Mouse (Mus musculus) CH12.LX (cell line): ENCODE results near the gene Cacng7. TPM values are rescaled to one million over a fixed set of nuclear protein-coding genes. Genes with fewer than 3 reads are reported as not detected.

Experiments
- DNase-seq: peaks from one replicate; pipeline ENCODE4 v3.0.0-alpha.2; 2013; ENCODE audit errors: extremely low read depth
- H3K27ac ChIP-seq: 2 replicates; pipeline ENCODE4 v1.5.1; 2012; ENCODE audit warnings: low read depth, mild to moderate bottlenecking, control low read depth, moderate library complexity; ENCODE audit not compliant: insufficient read depth
- H3K27me3 ChIP-seq: replicated peaks from 2 replicates; pipeline ENCODE3; 2012; ENCODE audit warnings: inconsistent platforms
- H3K36me3 ChIP-seq, 2 experiments: replicated peaks in 1 of 2; 2 replicates each; pipeline versions ENCODE3 to v1.6.1; 2012; ENCODE audit warnings: inconsistent platforms in 1 of 2, low read length in 1 of 2, mild to moderate bottlenecking in 1 of 2, mixed read lengths in 1 of 2, moderate library complexity in 1 of 2; ENCODE audit not compliant: control insufficient read depth in 1 of 2, insufficient read depth in 1 of 2
- H3K4me1 ChIP-seq, 2 experiments: 2 replicates each; pipeline ENCODE4 v1.6.1; 2012; ENCODE audit warnings: inconsistent platforms in 1 of 2, moderate library complexity in 1 of 2; ENCODE audit not compliant: insufficient read depth in 2 of 2, control insufficient read depth in 1 of 2
- H3K4me2 ChIP-seq: 2 replicates; pipeline ENCODE4 v1.6.1; 2012; ENCODE audit warnings: low read depth, mild to moderate bottlenecking, control low read depth; ENCODE audit not compliant: poor library complexity, insufficient read depth, severe bottlenecking
- H3K4me3 ChIP-seq, 3 experiments: fragments of 150-350 bp in 1 of 3; sonication (generic) in 1 of 3; replicated peaks in 1 of 3; 2 replicates each; pipeline versions ENCODE3 to v1.5.1; 2011 to 2012; ENCODE audit warnings: low read depth in 2 of 3, low read length in 2 of 3, mild to moderate bottlenecking in 2 of 3, moderate library complexity in 2 of 3, control low read depth in 1 of 3, improper control_type of control experiment in 1 of 3, inconsistent platforms in 1 of 3, mixed read lengths in 1 of 3; ENCODE audit not compliant: poor library complexity in 1 of 3
- H3K79me2 ChIP-seq: replicated peaks from 2 replicates; pipeline ENCODE4 v1.6.1; 2012; ENCODE audit warnings: mild to moderate bottlenecking, moderate library complexity; ENCODE audit not compliant: control insufficient read depth, poor library complexity, insufficient read depth, severe bottlenecking; ENCODE audit errors: extremely low read depth
- H3K9ac ChIP-seq: 2 replicates; pipeline ENCODE4 v1.6.1; 2012; ENCODE audit warnings: low read depth, mild to moderate bottlenecking, control low read depth, moderate library complexity; ENCODE audit not compliant: insufficient read depth
- H3K9me3 ChIP-seq: replicated peaks from 2 replicates; pipeline ENCODE3; 2012; ENCODE audit warnings: low read length, inconsistent platforms, mixed read lengths
- BHLHE40 ChIP-seq: IDR thresholded peaks from 2 replicates; pipeline ENCODE4 v1.6.1; 2011; ENCODE audit warnings: mild to moderate bottlenecking, low read depth, low read length, improper control_type of control experiment
- CHD2 ChIP-seq: IDR thresholded peaks from 2 replicates; pipeline ENCODE4 v1.6.1; 2011; ENCODE audit warnings: low read length, improper control_type of control experiment
- EP300 ChIP-seq: IDR thresholded peaks from 2 replicates; pipeline ENCODE4 v1.6.1; 2011; ENCODE audit warnings: low read length, improper control_type of control experiment
- ETS1 ChIP-seq: conservative IDR thresholded peaks from 2 replicates; pipeline ENCODE4 v1.6.1; 2012; ENCODE audit warnings: low read depth, mild to moderate bottlenecking, inconsistent platforms, low read length, improper control_type of control experiment, moderate library complexity
- GABPA ChIP-seq: IDR thresholded peaks from 2 replicates; pipeline ENCODE4 v1.6.1; 2012; ENCODE audit warnings: low read depth, low read length, improper control_type of control experiment, inconsistent platforms; ENCODE audit not compliant: insufficient replicate concordance
- JUN ChIP-seq: IDR thresholded peaks from 2 replicates; pipeline ENCODE4 v1.6.1; 2011; ENCODE audit warnings: low read depth, mild to moderate bottlenecking, low read length, improper control_type of control experiment, moderate library complexity; ENCODE audit not compliant: insufficient read depth
- MAX ChIP-seq: IDR thresholded peaks from 2 replicates; pipeline ENCODE4 v1.6.1; 2011; ENCODE audit warnings: low read length, improper control_type of control experiment
- MAZ ChIP-seq: IDR thresholded peaks from 2 replicates; pipeline ENCODE4 v1.6.1; 2012; ENCODE audit warnings: low read depth, mild to moderate bottlenecking, inconsistent platforms, low read length, improper control_type of control experiment, moderate library complexity
- MXI1 ChIP-seq: IDR thresholded peaks from 2 replicates; pipeline ENCODE4 v1.6.1; 2011; ENCODE audit warnings: mild to moderate bottlenecking, low read depth, low read length, improper control_type of control experiment
- NRF1 ChIP-seq: IDR thresholded peaks from 2 replicates; pipeline ENCODE4 v1.6.1; 2014; ENCODE audit warnings: low read depth, mild to moderate bottlenecking, inconsistent platforms, low read length, improper control_type of control experiment, moderate library complexity
- POLR2AphosphoS2 ChIP-seq: IDR thresholded peaks from 2 replicates; pipeline ENCODE4 v1.6.1; 2011; ENCODE audit warnings: low read depth, low read length, improper control_type of control experiment
- SIN3A ChIP-seq: IDR thresholded peaks from 2 replicates; pipeline ENCODE4 v1.6.1; 2012; ENCODE audit warnings: low read length, improper control_type of control experiment, inconsistent platforms
- SMC3 ChIP-seq: IDR thresholded peaks from 2 replicates; pipeline ENCODE4 v1.6.1; 2011; ENCODE audit warnings: low read depth, low read length, improper control_type of control experiment
- TBP ChIP-seq: conservative IDR thresholded peaks from 2 replicates; pipeline ENCODE4 v1.6.1; 2011; ENCODE audit warnings: low read depth, low read length, improper control_type of control experiment
- TCF12 ChIP-seq: IDR thresholded peaks from 2 replicates; pipeline ENCODE4 v1.6.1; 2014; ENCODE audit warnings: low read depth, mild to moderate bottlenecking, inconsistent platforms, low read length, improper control_type of control experiment
- UBTF ChIP-seq: IDR thresholded peaks from 2 replicates; pipeline ENCODE4 v1.6.1; 2012; ENCODE audit warnings: low read depth, mild to moderate bottlenecking, inconsistent platforms, low read length, improper control_type of control experiment, moderate library complexity
- ZC3H11A ChIP-seq: IDR thresholded peaks from 2 replicates; pipeline ENCODE4 v1.6.1; 2012; ENCODE audit warnings: low read depth, mild to moderate bottlenecking, inconsistent platforms, low read length, improper control_type of control experiment
- ZMIZ1 ChIP-seq: IDR thresholded peaks from 2 replicates; pipeline ENCODE4 v1.6.1; 2012; ENCODE audit warnings: low read depth, mild to moderate bottlenecking, inconsistent platforms, low read length, improper control_type of control experiment
- ZNF384 ChIP-seq: IDR thresholded peaks from 2 replicates; pipeline ENCODE4 v1.6.1; 2012; ENCODE audit warnings: low read depth, low read length, improper control_type of control experiment, inconsistent platforms
- dilution Hi-C: fragments of 300-500 bp; cut with MboI; formaldehyde crosslinking; loops from 2 replicates; pipeline ENCODE4 v1.14.3; 2020; ENCODE audit warnings: low sequenced_read_pairs; ENCODE audit not compliant: extremely low pct_unique_long_range_greater_than_20kb, extremely low pct_ligation_motif_present
- in situ Hi-C: fragments of 300-500 bp; cut with MboI; formaldehyde crosslinking; loops from 3 replicates; pipeline ENCODE4 v1.14.3; 2019; ENCODE audit warnings: low sequenced_read_pairs, low pct_ligation_motif_present, low pct_unique_long_range_greater_than_20kb, mixed read lengths
- polyA plus RNA-seq: library from polyadenylated mRNA; unstranded; fragments of >175 nt; gene quantifications from 2 replicates; pipeline ENCODE4 v1.2.1, GENCODE M21; 2012; ENCODE audit warnings: low read depth; ENCODE audit not compliant: insufficient read length
- total RNA-seq, 2 experiments: library from RNA; depleted of rRNA; stranded (reverse); fragments of 300-350 nt in 1 of 2; fragments of >200 nt in 1 of 2; gene quantifications; 2 replicates each; pipeline ENCODE4 v1.2.3; 2012 to 2014

Cacng7 gene
- total and polyA plus RNA-seq, 3 experiments: 0.21 to 2.8 (median 0.28) TPM

DNA sequence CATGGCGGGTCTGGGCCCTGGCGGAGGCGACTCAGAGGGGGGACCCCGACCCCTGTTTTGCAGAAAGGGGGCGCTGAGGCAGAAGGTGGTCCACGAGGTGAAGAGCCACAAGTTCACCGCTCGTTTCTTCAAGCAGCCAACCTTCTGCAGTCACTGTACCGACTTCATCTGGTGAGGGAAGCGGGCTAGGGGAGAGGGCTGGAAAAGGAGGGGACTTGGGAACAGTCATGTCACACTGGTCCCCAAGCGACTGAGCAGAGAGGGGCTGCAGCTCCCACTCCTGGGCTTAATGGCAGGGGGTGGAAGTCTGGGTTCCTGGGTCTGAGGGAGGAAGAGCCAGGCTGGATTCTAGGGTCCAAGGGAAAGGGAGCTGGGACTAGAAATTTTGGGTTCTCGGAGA lies 29.0 kb upstream of the Cacng7 start:
- Histone ChIP-seq H3K79me2 (no peaks in the 10 kb centered on the region), H3K4me1 (peaks cover 6 to 44% of the 10 kb centered on the region in 2 experiments), H3K9ac (no peak overlapping the region), H3K9me3 (no peaks in the 10 kb centered on the region), H3K27ac (no peak overlapping the region), H3K4me3 (peak overlapping the region; percentile 6 to 38 (median 15)), H3K36me3 (peaks cover 0 to 20% of the 10 kb centered on the region in 2 experiments), H3K4me2 (peak overlapping the region; percentile 93), H3K27me3 (peaks cover 2% of the 10 kb centered on the region)
- dilution Hi-C loops: no loop called here
- DNase-seq: no peak
- in situ Hi-C loops: no loop called here
- TF ChIP-seq MAZ (no peak), EP300 (no peak), CHD2 (no peak), GABPA (no peak)

DNA sequence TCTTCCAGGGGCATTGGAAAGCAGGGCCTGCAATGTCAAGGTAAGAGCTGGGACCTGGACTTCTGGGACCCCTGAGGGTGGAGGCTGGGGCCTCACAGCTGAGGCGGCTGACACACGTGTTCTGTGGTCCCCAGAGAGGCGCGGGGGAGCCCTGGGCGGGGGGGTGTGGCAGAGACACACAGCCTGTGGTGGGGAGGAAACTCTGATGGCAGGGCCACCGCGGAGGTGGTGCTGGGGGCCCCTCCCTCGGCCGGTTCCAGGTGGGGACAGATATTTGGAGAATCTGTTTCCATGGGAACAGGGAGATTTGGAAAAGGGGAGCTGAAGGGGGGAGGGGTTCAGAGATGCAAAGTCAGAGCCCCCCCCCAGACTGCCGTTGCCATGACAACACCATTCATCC lies 28.5 kb upstream of the Cacng7 start:
- peak overlapping the region; percentile 93 for H3K4me2 ChIP-seq
- H3K27ac ChIP-seq: no peak overlapping the region
- no peak overlapping the region for H3K4me3 ChIP-seq
- dilution Hi-C loops: no loop called here
- H3K4me1 ChIP-seq: peaks cover 6 to 44% of the 10 kb centered on the region in 2 experiments
- TF ChIP-seq SIN3A: 0 out of 2 replicates have a peak, but pooled peaks have one; percentile 7
- TF ChIP-seq POLR2AphosphoS2: no peak
- TF ChIP-seq BHLHE40: peak; percentile 87
- peak; percentile 53 for TF ChIP-seq ETS1
- TF ChIP-seq TBP: no peak
- no peak for TF ChIP-seq UBTF
- no peak for TF ChIP-seq ZNF384
- TF ChIP-seq MAX: peak; percentile 62; the same call in 1 of the 2 replicates
- TF ChIP-seq MAZ: 0 out of 2 replicates have a peak, but pooled peaks have one; percentile 59
- TF ChIP-seq JUN: no peak
- TF ChIP-seq SMC3: no peak
- no peak for TF ChIP-seq ZMIZ1
- TF ChIP-seq TCF12: peak; percentile 40
- no peak for TF ChIP-seq NRF1
- TF ChIP-seq MXI1: peak; percentile 72
- TF ChIP-seq ZC3H11A: no peak
- H3K9ac ChIP-seq: no peak overlapping the region
- peaks cover 0 to 17% of the 10 kb centered on the region in 2 experiments for H3K36me3 ChIP-seq
- peaks cover 2% of the 10 kb centered on the region for H3K27me3 ChIP-seq
- in situ Hi-C loops: no loop called here
- H3K9me3 ChIP-seq: no peaks in the 10 kb centered on the region
- no peaks in the 10 kb centered on the region for H3K79me2 ChIP-seq
- DNase-seq: peak; percentile 48
